Mouse (Mus musculus) stomach, embryonic 16.5 days (tissue): Measurements from ENCODE around the gene Tdrd9. TPM values are rescaled to one million over a fixed set of nuclear protein-coding genes. Genes with fewer than 3 reads are reported as not detected.

ENCODE experiments used
- ATAC-seq: fragments of 200-750 bp; cut with Nextera tagmentation; 2 replicates; pipeline ENCODE4 v1.8.0; 2017; ENCODE audit warnings: moderate number of reproducible peaks, moderate TSS enrichment; ENCODE audit not compliant: insufficient read depth, low FRiP score
- H3K27ac ChIP-seq: fragments of 300-500 bp; sonication (generic); 2 replicates; pipeline ENCODE4 v1.5.1; 2014; ENCODE audit warnings: low read length
- H3K27me3 ChIP-seq: fragments of 300-500 bp; sonication (generic); 2 replicates; pipeline ENCODE4 v1.6.1; 2014; ENCODE audit warnings: low read length, control low read depth, mixed read lengths; ENCODE audit not compliant: control insufficient read depth, insufficient read depth
- H3K36me3 ChIP-seq: fragments of 300-500 bp; sonication (generic); 2 replicates; pipeline ENCODE4 v1.6.1; 2014; ENCODE audit warnings: low read length; ENCODE audit not compliant: control insufficient read depth, insufficient read depth
- H3K4me1 ChIP-seq: fragments of 300-500 bp; sonication (generic); 2 replicates; pipeline ENCODE4 v1.6.1; 2014; ENCODE audit warnings: low read length, control low read depth, mixed read lengths; ENCODE audit not compliant: control insufficient read depth, insufficient read depth
- H3K4me2 ChIP-seq: fragments of 300-500 bp; sonication (generic); 2 replicates; pipeline ENCODE4 v1.6.1; 2014; ENCODE audit warnings: low read depth, low read length, mixed read lengths
- H3K4me3 ChIP-seq: fragments of 300-500 bp; sonication (generic); replicated peaks from 2 replicates; pipeline ENCODE4 v1.5.1; 2014; ENCODE audit warnings: mild to moderate bottlenecking, low read length
- H3K9ac ChIP-seq: fragments of 300-500 bp; sonication (generic); 2 replicates; pipeline ENCODE4 v1.6.1; 2014; ENCODE audit warnings: low read length
- H3K9me3 ChIP-seq: fragments of 300-500 bp; sonication (generic); replicated peaks from 2 replicates; pipeline ENCODE4 v1.6.1; 2016; ENCODE audit warnings: low read length, control low read depth; ENCODE audit not compliant: control insufficient read depth
- WGBS: fragments of 180-500 bp; shearing (Covaris S2); extraction: QIAGEN DNeasy Blood & Tissue Kit; methylation state at CpG from one replicate; pipeline ENCODE4 v1.1.7; 2014; 5-methylcytosine and 5-hydroxymethylcytosine counted together
- polyA plus RNA-seq: library from polyadenylated mRNA; unstranded; fragments of >200 nt; fragmentation: Nextera tagmentation; extraction: Ambion mirVana; gene quantifications from 2 replicates; pipeline ENCODE4 v1.2.1, GENCODE M21; 2015

Tdrd9 gene
- polyA plus RNA-seq, 1 experiment from 2014 or later, result 0.13 TPM

GRCm38 (mm10) chr12:112012511-112013270 is 41.3 kb downstream of the Tdrd9 start:
- H3K36me3 ChIP-seq, result no peaks in the 10 kb centered on the region
- no peak overlapping the region for H3K4me3 ChIP-seq
- no peaks in the 10 kb centered on the region for H3K9me3 ChIP-seq
- H3K27ac ChIP-seq, result no peak overlapping the region
- 52% methylated on average over 9 of the region's 12 CpGs for WGBS
- no peak overlapping the region for H3K4me2 ChIP-seq
- no peaks in the 10 kb centered on the region for H3K4me1 ChIP-seq
- no peak for ATAC-seq
- H3K9ac ChIP-seq, result no peak overlapping the region
- no peaks in the 10 kb centered on the region for H3K27me3 ChIP-seq

- Histone ChIP-seq H3K4me2 (no peak overlapping the region), H3K27ac (no peak overlapping the region), H3K4me1 (no peaks in the 10 kb centered on the region), H3K36me3 (no peaks in the 10 kb centered on the region), H3K9me3 (no peaks in the 10 kb centered on the region), H3K4me3 (no peak overlapping the region), H3K9ac (no peak overlapping the region), H3K27me3 (no peaks in the 10 kb centered on the region)
- no peak for ATAC-seq
- 42% methylated on average over 14 of the region's 14 CpGs for WGBS
Observed at GRCm38 (mm10) chr12:112013271-112013801, 42.0 kb downstream of the Tdrd9 start.

- 62% methylated on average over 4 of the region's 4 CpGs for WGBS
- H3K27me3 ChIP-seq, result no peaks in the 10 kb centered on the region
Observed at GRCm38 (mm10) chr12:112016346-112016745, 45.0 kb downstream of the Tdrd9 start.

GRCm38 (mm10) chr12:112023306-112023705 is 51.9 kb downstream of the Tdrd9 start:
- Histone ChIP-seq H3K36me3 (no peaks in the 10 kb centered on the region), H3K9ac (no peak overlapping the region), H3K9me3 (peaks cover 7% of the 10 kb centered on the region; the same call in 1 of the 2 replicates), H3K4me2 (no peak overlapping the region), H3K4me3 (no peak overlapping the region), H3K4me1 (no peaks in the 10 kb centered on the region), H3K27ac (no peak overlapping the region), H3K27me3 (no peaks in the 10 kb centered on the region)
- WGBS, result 79% methylated on average over 2 of the region's 2 CpGs
- no peak for ATAC-seq

More at GRCm38 (mm10) chr12:112016346-112016745, 45.0 kb downstream of the Tdrd9 start:
- Histone ChIP-seq H3K9ac (no peak overlapping the region), H3K4me2 (no peak overlapping the region), H3K36me3 (no peaks in the 10 kb centered on the region), H3K4me3 (no peak overlapping the region), H3K4me1 (no peaks in the 10 kb centered on the region), H3K9me3 (no peaks in the 10 kb centered on the region), H3K27ac (no peak overlapping the region)
- ATAC-seq, result no peak

GRCm38 (mm10) chr12:112024581-112025310 is 53.4 kb downstream of the Tdrd9 start:
- H3K9ac ChIP-seq, result no peak overlapping the region
- H3K4me2 ChIP-seq, result no peak overlapping the region
- H3K36me3 ChIP-seq, result no peaks in the 10 kb centered on the region
- no peaks in the 10 kb centered on the region for H3K27me3 ChIP-seq
- H3K27ac ChIP-seq, result no peak overlapping the region
- H3K9me3 ChIP-seq, result peaks cover 7% of the 10 kb centered on the region; the same call in 1 of the 2 replicates
- H3K4me3 ChIP-seq, result no peak overlapping the region
- no peak for ATAC-seq
- no peaks in the 10 kb centered on the region for H3K4me1 ChIP-seq
- 82% methylated on average over 17 of the region's 17 CpGs for WGBS

- 86% methylated on average over 13 of the region's 13 CpGs for WGBS
- no peaks in the 10 kb centered on the region for H3K4me1 ChIP-seq
- no peaks in the 10 kb centered on the region for H3K36me3 ChIP-seq
- ATAC-seq, result no peak
- no peak overlapping the region for H3K4me3 ChIP-seq
- no peak overlapping the region for H3K27ac ChIP-seq
- H3K9me3 ChIP-seq, result peaks cover 7% of the 10 kb centered on the region; the same call in 1 of the 2 replicates
- H3K27me3 ChIP-seq, result no peaks in the 10 kb centered on the region
- H3K4me2 ChIP-seq, result no peak overlapping the region
- H3K9ac ChIP-seq, result no peak overlapping the region
Observed at GRCm38 (mm10) chr12:112025457-112025856, 54.1 kb downstream of the Tdrd9 start.

GRCm38 (mm10) chr12:112025907-112026645 is 54.7 kb downstream of the Tdrd9 start:
- Histone ChIP-seq H3K27me3 (no peaks in the 10 kb centered on the region), H3K36me3 (no peaks in the 10 kb centered on the region), H3K9ac (no peak overlapping the region), H3K4me1 (no peaks in the 10 kb centered on the region), H3K9me3 (peaks cover 7% of the 10 kb centered on the region; the same call in 1 of the 2 replicates), H3K4me2 (no peak overlapping the region), H3K27ac (no peak overlapping the region), H3K4me3 (no peak overlapping the region)
- 62% methylated on average over 14 of the region's 14 CpGs for WGBS
- ATAC-seq, result no peak

- H3K27me3 ChIP-seq, result no peaks in the 10 kb centered on the region
Observed at GRCm38 (mm10) chr12:112027408-112027807, 56.0 kb downstream of the Tdrd9 start.

More at GRCm38 (mm10) chr12:112027408-112027807, 56.0 kb downstream of the Tdrd9 start:
- H3K4me2 ChIP-seq, result no peak overlapping the region
- no peaks in the 10 kb centered on the region for H3K36me3 ChIP-seq
- WGBS, result 69% methylated on average over 4 of the region's 4 CpGs
- H3K9me3 ChIP-seq, result peaks cover 2% of the 10 kb centered on the region; the same call in 1 of the 2 replicates
- H3K4me1 ChIP-seq, result no peaks in the 10 kb centered on the region
- H3K9ac ChIP-seq, result no peak overlapping the region
- no peak overlapping the region for H3K27ac ChIP-seq
- no peak for ATAC-seq
- H3K4me3 ChIP-seq, result no peak overlapping the region
